Mouse (Mus musculus): ENCODE results near the gene Tbx2. TPM values are rescaled to one million over a fixed set of nuclear protein-coding genes. Genes with fewer than 3 reads are reported as not detected.

Gene Tbx2
- polyA plus RNA-seq, 1 experiment from 2014 or later, result 14.2 TPM

DNA sequence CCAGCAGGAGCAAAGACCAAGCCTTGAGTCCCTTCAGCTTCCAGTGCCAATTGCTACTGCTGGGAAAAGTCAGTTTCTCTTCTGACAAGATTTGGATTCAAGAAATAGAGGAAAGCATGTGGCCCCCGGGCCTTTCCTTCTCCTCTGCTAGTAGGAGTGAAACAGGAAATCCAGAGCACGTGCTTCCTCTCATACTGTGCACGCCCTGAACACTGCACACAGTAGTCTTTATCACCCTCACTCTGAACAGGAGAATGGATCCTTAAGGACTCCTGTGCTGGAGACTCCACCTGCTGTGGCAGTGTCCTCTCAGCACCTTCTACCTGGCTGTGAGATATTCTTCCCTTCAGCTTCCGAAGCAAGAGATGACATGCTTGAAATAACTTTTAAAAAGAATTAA, 21.1 kb upstream of the Tbx2 start:
- H3K4me1 ChIP-seq, result peaks cover 40% of the 10 kb centered on the region
- WGBS, result 62% methylated on average over 4 of the region's 4 CpGs
- no peak overlapping the region for H3K4me2 ChIP-seq
- no peak for ATAC-seq (ENCODE audit: insufficient number of reproducible peaks, insufficient read depth, low FRiP score, low TSS enrichment, low read depth)
- H3K27ac ChIP-seq, result no peak overlapping the region
- no peaks in the 10 kb centered on the region for H3K9me3 ChIP-seq
- H3K9ac ChIP-seq, result no peak overlapping the region
- no peak overlapping the region for H3K4me3 ChIP-seq
- no peaks in the 10 kb centered on the region for H3K36me3 ChIP-seq
- no peaks in the 10 kb centered on the region for H3K27me3 ChIP-seq

DNA sequence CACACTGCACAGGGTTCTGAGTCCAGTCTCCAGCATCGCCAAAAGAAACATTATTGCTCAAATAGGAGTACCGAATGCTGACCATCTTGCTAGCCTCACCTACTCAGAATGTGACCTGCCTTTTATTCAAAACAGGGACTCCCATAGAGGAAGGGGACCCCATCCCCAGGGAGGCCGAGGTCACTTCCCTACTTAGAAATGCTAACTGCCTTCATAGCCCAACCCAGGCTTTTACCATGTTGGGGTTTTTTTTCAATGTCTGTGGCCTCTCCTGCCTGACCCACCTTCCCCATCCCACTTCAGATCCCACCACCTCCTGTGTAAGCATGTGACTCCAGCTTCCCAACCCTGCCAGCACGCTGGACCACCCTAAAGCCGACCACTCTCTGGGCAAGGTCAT, 20.7 kb upstream of the Tbx2 start:
- Histone ChIP-seq H3K9ac (no peak overlapping the region), H3K9me3 (no peaks in the 10 kb centered on the region), H3K36me3 (no peaks in the 10 kb centered on the region), H3K4me2 (no peak overlapping the region), H3K4me1 (peaks cover 43% of the 10 kb centered on the region), H3K27ac (no peak overlapping the region), H3K27me3 (no peaks in the 10 kb centered on the region), H3K4me3 (no peak overlapping the region)
- ATAC-seq (ENCODE audit: insufficient number of reproducible peaks, insufficient read depth, low FRiP score, low TSS enrichment, low read depth), result no peak
- WGBS, result 87% methylated on average over 5 of the region's 5 CpGs

DNA sequence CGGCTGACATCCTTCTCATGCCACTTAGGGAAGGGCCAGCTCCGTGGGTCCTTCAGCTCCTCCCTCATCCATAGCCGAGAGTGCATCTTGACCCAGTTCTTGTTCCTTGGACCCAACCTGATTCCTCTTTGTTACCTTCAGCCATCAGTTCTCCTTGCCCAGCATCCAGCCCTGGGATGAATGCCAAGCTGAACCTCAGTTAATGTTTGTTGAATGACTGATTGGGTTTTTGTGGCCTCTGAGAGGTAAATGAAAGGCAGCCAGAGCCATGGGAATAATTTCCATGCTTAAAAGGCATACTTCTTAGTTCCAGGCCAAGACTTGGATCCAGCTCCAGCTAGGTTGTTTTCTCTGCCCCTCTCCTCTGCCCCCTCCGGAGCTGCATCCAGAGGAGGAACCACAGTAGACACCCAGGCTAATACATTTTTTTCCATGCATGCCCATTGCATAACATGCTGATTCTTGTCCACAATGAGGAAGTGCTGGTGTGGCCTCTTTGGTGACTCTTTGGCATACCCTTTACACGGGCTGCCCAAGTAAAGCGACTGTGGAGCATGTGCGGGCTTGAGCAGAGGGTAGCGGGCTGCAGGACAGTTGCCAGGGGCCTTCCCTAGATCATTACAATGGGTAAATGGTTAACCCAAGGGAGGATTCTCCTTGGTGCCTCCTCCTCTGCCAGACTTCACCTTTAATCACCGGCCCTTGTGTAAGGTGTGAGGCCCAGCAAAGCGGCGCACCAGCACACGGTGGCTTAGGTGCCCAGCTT, 20.0 kb upstream of the Tbx2 start:
- no peak overlapping the region for H3K4me2 ChIP-seq
- ATAC-seq (ENCODE audit: insufficient number of reproducible peaks, insufficient read depth, low FRiP score, low TSS enrichment, low read depth), result no peak
- no peak overlapping the region for H3K4me3 ChIP-seq
- no peaks in the 10 kb centered on the region for H3K9me3 ChIP-seq
- no peaks in the 10 kb centered on the region for H3K27me3 ChIP-seq
- peaks cover 46% of the 10 kb centered on the region for H3K4me1 ChIP-seq
- 84% methylated on average over 12 of the region's 12 CpGs for WGBS
- H3K27ac ChIP-seq, result no peak overlapping the region
- H3K9ac ChIP-seq, result no peak overlapping the region
- H3K36me3 ChIP-seq, result no peaks in the 10 kb centered on the region

DNA sequence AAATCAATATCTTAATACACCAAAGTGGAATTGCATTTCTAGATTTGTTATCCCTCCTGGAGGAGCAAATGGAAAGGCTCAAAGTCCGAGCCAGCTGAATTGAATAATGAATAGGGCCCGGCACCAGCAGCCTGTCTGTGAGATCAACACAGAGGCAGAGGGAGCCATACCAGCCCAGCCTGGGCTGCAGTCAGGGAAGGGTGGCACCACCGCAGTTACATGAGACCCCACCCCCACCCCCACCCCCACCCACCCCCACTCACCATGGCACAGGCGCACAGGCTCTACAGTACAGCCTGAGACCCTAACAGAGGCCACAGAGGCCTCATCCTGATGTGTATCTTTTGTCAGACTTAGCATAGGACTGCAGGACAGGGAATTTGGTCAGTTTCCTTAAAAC, 17.7 kb upstream of the Tbx2 start:
- no peaks in the 10 kb centered on the region for H3K9me3 ChIP-seq
- H3K36me3 ChIP-seq, result no peaks in the 10 kb centered on the region
- peaks cover 54% of the 10 kb centered on the region for H3K4me1 ChIP-seq
- H3K27me3 ChIP-seq, result no peaks in the 10 kb centered on the region
- ATAC-seq (ENCODE audit: insufficient number of reproducible peaks, insufficient read depth, low FRiP score, low TSS enrichment, low read depth), result no peak
- H3K9ac ChIP-seq, result no peak overlapping the region
- no peak overlapping the region for H3K27ac ChIP-seq
- 29% methylated on average over 4 of the region's 4 CpGs for WGBS
- H3K4me3 ChIP-seq, result no peak overlapping the region
- no peak overlapping the region for H3K4me2 ChIP-seq

GRCm38 (mm10) chr11:85816471-85816870, 15.9 kb upstream of the Tbx2 start:
- Histone ChIP-seq H3K4me1 (peaks cover 59% of the 10 kb centered on the region), H3K27ac (no peak overlapping the region), H3K4me3 (no peak overlapping the region), H3K4me2 (no peak overlapping the region), H3K9ac (no peak overlapping the region), H3K36me3 (no peaks in the 10 kb centered on the region), H3K27me3 (no peaks in the 10 kb centered on the region), H3K9me3 (no peaks in the 10 kb centered on the region)
- WGBS, result 24% methylated on average over 5 of the region's 5 CpGs
- no peak for ATAC-seq (ENCODE audit: insufficient number of reproducible peaks, insufficient read depth, low FRiP score, low TSS enrichment, low read depth)

DNA sequence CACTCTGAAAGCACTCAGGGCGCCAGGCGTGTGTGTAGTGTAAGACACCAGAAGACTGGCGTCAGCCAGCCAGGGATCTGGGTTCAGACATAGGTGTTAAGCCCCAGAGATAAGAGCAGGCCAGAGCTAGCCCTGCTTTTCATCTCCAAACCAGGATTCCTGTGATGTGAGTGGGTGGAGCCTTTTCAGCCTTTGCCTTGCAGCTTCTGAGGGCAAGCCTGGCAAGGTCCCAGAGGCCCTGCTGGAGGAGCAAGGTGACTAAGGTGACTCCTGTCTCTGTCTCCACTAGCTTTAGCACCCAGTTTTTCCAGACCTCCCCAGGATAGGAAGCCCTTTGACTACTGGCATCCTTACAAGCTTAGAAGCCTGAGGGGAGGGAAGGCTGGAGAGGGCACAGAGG, 13.9 kb upstream of the Tbx2 start:
- Histone ChIP-seq H3K27me3 (no peaks in the 10 kb centered on the region), H3K9me3 (no peaks in the 10 kb centered on the region), H3K36me3 (no peaks in the 10 kb centered on the region), H3K4me3 (no peak overlapping the region), H3K9ac (0 out of 2 replicates have a peak overlapping the region, but pooled peaks have one; percentile 11), H3K4me1 (peaks cover 57% of the 10 kb centered on the region), H3K4me2 (no peak overlapping the region), H3K27ac (no peak overlapping the region)
- ATAC-seq (ENCODE audit: insufficient number of reproducible peaks, insufficient read depth, low FRiP score, low TSS enrichment, low read depth), result no peak
- 79% methylated on average over 3 of the region's 3 CpGs for WGBS

DNA sequence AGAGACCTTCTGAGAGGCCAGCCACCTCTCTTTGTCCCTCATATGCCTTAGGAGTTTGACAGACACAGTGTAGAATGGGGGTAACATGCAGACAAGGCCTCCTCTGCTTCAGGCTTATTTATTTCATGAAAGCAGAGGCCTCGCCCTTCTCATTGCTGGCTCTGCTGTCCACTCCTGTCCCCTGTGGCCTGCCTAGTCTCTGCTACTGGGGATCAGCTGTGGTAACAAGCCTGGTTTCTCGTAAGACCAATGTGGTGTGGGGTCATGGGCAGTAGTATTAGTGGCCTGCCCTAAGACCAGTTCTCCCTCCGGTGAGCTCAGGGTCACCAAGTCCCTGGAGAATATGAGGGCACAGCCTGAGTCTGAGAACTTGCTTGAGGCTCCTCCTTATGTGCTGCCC, 11.4 kb upstream of the Tbx2 start:
- Histone ChIP-seq H3K27me3 (peaks cover 7% of the 10 kb centered on the region), H3K4me1 (peaks cover 42% of the 10 kb centered on the region), H3K4me2 (no peak overlapping the region), H3K4me3 (no peak overlapping the region), H3K9me3 (no peaks in the 10 kb centered on the region), H3K27ac (no peak overlapping the region), H3K9ac (no peak overlapping the region), H3K36me3 (no peaks in the 10 kb centered on the region)
- WGBS, result 87% methylated on average over 3 of the region's 3 CpGs
- no peak for ATAC-seq (ENCODE audit: insufficient number of reproducible peaks, insufficient read depth, low FRiP score, low TSS enrichment, low read depth)

GRCm38 (mm10) chr11:85821659-85822058, 10.7 kb upstream of the Tbx2 start:
- H3K36me3 ChIP-seq, result no peaks in the 10 kb centered on the region
- no peak overlapping the region for H3K9ac ChIP-seq
- H3K27ac ChIP-seq, result no peak overlapping the region
- H3K4me3 ChIP-seq, result no peak overlapping the region
- no peak overlapping the region for H3K4me2 ChIP-seq
- ATAC-seq (ENCODE audit: insufficient number of reproducible peaks, insufficient read depth, low FRiP score, low TSS enrichment, low read depth), result no peak; the same call in 1 of the 2 replicates
- H3K27me3 ChIP-seq, result peaks cover 14% of the 10 kb centered on the region
- WGBS, result 79% methylated on average over 9 of the region's 9 CpGs
- H3K9me3 ChIP-seq, result no peaks in the 10 kb centered on the region
- H3K4me1 ChIP-seq, result peaks cover 36% of the 10 kb centered on the region

DNA sequence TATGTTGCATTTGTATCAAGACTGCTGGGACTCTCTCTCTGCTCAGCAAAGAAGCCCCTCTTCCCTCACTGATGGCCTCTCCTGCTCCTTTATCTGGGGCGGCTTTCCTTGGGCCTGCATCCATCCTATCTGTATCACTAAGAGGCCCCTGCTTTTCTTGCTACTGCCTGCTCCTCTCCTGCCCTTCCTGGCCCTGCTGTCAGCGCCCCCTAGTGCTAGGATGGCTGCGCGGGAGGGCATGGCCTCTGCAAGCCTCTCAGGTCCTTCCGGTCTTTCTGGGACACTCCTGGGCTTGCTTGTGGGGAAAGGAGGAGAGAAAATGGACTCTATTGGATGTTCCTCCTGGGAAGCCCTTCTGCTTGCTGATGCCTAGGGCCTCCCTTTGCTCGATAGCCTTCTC, 9.2 kb upstream of the Tbx2 start:
- ATAC-seq (ENCODE audit: insufficient number of reproducible peaks, insufficient read depth, low FRiP score, low TSS enrichment, low read depth), result no peak
- Histone ChIP-seq H3K27me3 (peaks cover 28% of the 10 kb centered on the region), H3K36me3 (no peaks in the 10 kb centered on the region), H3K4me2 (no peak overlapping the region), H3K4me1 (peaks cover 48% of the 10 kb centered on the region), H3K9me3 (no peaks in the 10 kb centered on the region), H3K9ac (no peak overlapping the region), H3K27ac (no peak overlapping the region), H3K4me3 (no peak overlapping the region)
- WGBS, result 14% methylated on average over 6 of the region's 6 CpGs

- Histone ChIP-seq H3K27ac (no peak overlapping the region), H3K4me3 (no peak overlapping the region), H3K9me3 (no peaks in the 10 kb centered on the region), H3K4me2 (no peak overlapping the region), H3K36me3 (no peaks in the 10 kb centered on the region), H3K9ac (no peak overlapping the region), H3K27me3 (peaks cover 34% of the 10 kb centered on the region), H3K4me1 (peaks cover 47% of the 10 kb centered on the region)
- no peak for ATAC-seq (ENCODE audit: insufficient number of reproducible peaks, insufficient read depth, low FRiP score, low TSS enrichment, low read depth)
- 55% methylated on average over 4 of the region's 4 CpGs for WGBS
These were observed 8.6 kb upstream of the Tbx2 start for GRCm38 (mm10) chr11:85823794-85824193.

DNA sequence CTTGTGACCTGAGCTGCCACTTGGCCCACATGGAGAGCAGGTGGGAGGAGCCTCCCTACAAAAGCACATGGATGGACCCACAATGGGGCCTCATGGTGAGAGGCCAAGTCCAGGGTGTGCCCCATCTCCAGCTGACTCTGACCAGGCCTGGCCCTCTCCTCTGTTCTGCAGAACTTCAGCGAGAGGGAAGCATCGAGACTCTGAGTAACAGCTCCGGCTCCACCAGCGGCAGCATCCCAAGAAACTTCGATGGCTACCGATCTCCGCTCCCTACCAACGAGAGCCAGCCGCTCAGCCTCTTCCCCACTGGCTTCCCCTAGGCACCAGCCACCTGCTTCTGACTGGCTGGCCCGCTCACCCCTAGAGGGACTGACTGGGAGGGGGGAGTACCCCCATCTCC, 7.3 kb upstream of the Tbx2 start:
- H3K27me3 ChIP-seq, result peaks cover 46% of the 10 kb centered on the region
- no peaks in the 10 kb centered on the region for H3K36me3 ChIP-seq
- WGBS, result 79% methylated on average over 10 of the region's 10 CpGs
- H3K4me1 ChIP-seq, result peaks cover 53% of the 10 kb centered on the region
- no peaks in the 10 kb centered on the region for H3K9me3 ChIP-seq
- H3K9ac ChIP-seq, result no peak overlapping the region
- H3K4me2 ChIP-seq, result no peak overlapping the region
- ATAC-seq (ENCODE audit: insufficient number of reproducible peaks, insufficient read depth, low FRiP score, low TSS enrichment, low read depth), result no peak
- no peak overlapping the region for H3K4me3 ChIP-seq
- no peak overlapping the region for H3K27ac ChIP-seq

DNA sequence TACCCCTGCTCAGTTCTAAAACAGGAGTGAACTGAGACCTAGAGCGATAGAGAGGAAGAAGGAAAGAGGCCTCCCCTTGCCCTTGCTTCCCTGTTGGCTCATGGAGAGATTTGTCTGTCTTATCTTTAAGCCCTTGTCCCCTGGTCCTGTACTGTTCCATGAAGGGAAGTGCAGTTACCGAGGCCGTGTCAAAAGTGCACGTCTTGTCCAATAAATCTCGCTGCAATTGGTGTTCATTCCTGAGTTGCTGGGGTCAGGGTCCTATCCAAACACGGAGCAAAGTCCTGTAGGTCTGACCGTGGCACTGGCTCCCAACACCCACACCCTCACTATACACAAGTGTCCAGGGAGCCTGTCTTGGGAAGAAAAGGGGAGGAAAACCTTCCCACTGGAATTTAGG, 6.5 kb upstream of the Tbx2 start:
- Histone ChIP-seq H3K27me3 (peaks cover 46% of the 10 kb centered on the region), H3K9me3 (no peaks in the 10 kb centered on the region), H3K9ac (no peak overlapping the region), H3K4me1 (peaks cover 56% of the 10 kb centered on the region), H3K27ac (no peak overlapping the region; the same call in 1 of the 2 replicates), H3K36me3 (no peaks in the 10 kb centered on the region), H3K4me2 (no peak overlapping the region), H3K4me3 (no peak overlapping the region)
- 66% methylated on average over 7 of the region's 7 CpGs for WGBS
- ATAC-seq (ENCODE audit: insufficient number of reproducible peaks, insufficient read depth, low FRiP score, low TSS enrichment, low read depth), result no peak
